10 mouse cellular contexts compared by ENCODE assay signal in the genomic region with DNA sequence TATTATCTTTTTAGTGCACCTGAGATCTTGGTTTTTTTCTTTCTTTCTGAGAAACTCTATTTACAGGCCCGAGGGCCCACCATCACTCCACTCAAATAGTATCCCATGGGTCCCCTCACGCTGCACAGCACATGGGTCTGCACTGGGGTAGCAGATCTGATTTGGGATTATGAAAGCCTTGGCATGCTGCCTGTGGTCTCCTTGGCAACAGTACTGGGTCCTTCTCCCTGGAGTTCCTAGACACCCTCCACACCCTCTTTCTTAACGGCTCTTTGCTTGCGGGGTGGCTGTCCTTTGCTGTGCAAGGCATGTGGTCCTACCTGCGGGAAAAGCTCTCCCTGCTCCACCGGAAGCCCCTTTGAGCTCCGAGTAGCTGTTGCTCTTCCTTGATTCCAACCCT. TPM values are rescaled to one million over a fixed set of nuclear protein-coding genes. Genes with fewer than 3 reads are reported as not detected.
A peak's percentile ranks its signal among the peaks of the same experiment; 100 is the strongest.
DNase-seq lines count a peak whose midpoint lies in the region; ATAC-seq and TF ChIP-seq lines count a peak whose summit lies in the region.
"Had no signal": no experiment of that assay in that cellular context is flagged by ENCODE, and none has a peak within 500 bp of the region (broad histone marks: within the 10 kb centered on the region; RNA-seq: fewer than 3 reads in every experiment).

No protein-coding gene starts in this region.

- no peak for TF ChIP-seq RAD21 in MEL (IDR thresholded peaks at IDR 0.05; ENCODE audit: low read depth, low read length)

- no peaks in the 10 kb centered on the region for H3K79me2 ChIP-seq in MEL (ENCODE audit: control insufficient read depth, insufficient read depth, low read length, poor library complexity)

- peaks cover 0 to 18% of the 10 kb centered on the region in 2 experiments for H3K4me1 ChIP-seq in MEL (ENCODE audit: control insufficient read depth in 1 of 2, insufficient read depth in 2 of 2, low read length in 2 of 2)
- peaks cover 11% of the 10 kb centered on the region for H3K4me1 ChIP-seq in embryonic facial prominence, embryonic 14.5 days (ENCODE audit: control insufficient read depth, insufficient read depth, low read length)
- H3K4me1 ChIP-seq in intestine, embryonic 16.5 days (ENCODE audit: control insufficient read depth, insufficient read depth, low read length) = peaks cover 8% of the 10 kb centered on the region
- H3K4me1 ChIP-seq in neural tube, embryonic 13.5 days (replicated peaks) = peaks cover 30% of the 10 kb centered on the region

- H3K4me3 ChIP-seq in MEL (ENCODE audit: control insufficient read depth in 1 of 2, insufficient read depth in 1 of 2, low read depth in 2 of 2, low read length in 2 of 2) = peak overlapping the region; percentile 21 to 45
- no peak overlapping the region for H3K4me3 ChIP-seq in embryonic facial prominence, embryonic 14.5 days (ENCODE audit: low read depth, low read length)
- H3K4me3 ChIP-seq in intestine, embryonic 16.5 days (ENCODE audit: low read length) = no peak overlapping the region
- H3K4me3 ChIP-seq in neural tube, embryonic 13.5 days = no peak overlapping the region
- H3K4me3 ChIP-seq: erythroblast, embryonic 14.5 days; limb, embryonic 15.5 days had no signal

- no peak overlapping the region for H3K27ac ChIP-seq in MEL (ENCODE audit: control insufficient read depth, low read depth, low read length)
- H3K27ac ChIP-seq in embryonic facial prominence, embryonic 14.5 days (replicated peaks; ENCODE audit: low read depth, low read length) = no peak overlapping the region
- no peak overlapping the region for H3K27ac ChIP-seq in intestine, embryonic 16.5 days (ENCODE audit: low read length)
- H3K27ac ChIP-seq in neural tube, embryonic 13.5 days (replicated peaks) = peak overlapping the region; percentile 62
- H3K27ac ChIP-seq: limb, embryonic 15.5 days had no signal

- ATAC-seq in embryonic facial prominence, embryonic 14.5 days (ENCODE audit: low read depth) = peak; percentile 73
- no peak for ATAC-seq in intestine, embryonic 16.5 days
- 0 out of 2 replicates have a peak, but pooled peaks have one; percentile 33 for ATAC-seq in neural tube, embryonic 13.5 days (ENCODE audit: low read depth)

- no peak for TF ChIP-seq CTCF in MEL (IDR thresholded peaks at IDR 0.05 in 2 of 3, conservative IDR thresholded peaks at IDR 0.05 in 1 of 3; ENCODE audit: control insufficient read depth in 1 of 3, insufficient read depth in 1 of 3, low read depth in 2 of 3, low read length in 3 of 3, poor library complexity in 1 of 3, severe bottlenecking in 1 of 3)

- peaks cover 0 to 16% of the 10 kb centered on the region in 2 experiments; a peak in 2 of 4 replicates for H3K36me3 ChIP-seq in MEL (ENCODE audit: control insufficient read depth in 1 of 2, insufficient read depth in 2 of 2, low read length in 2 of 2)
- H3K36me3 ChIP-seq in embryonic facial prominence, embryonic 14.5 days (ENCODE audit: control insufficient read depth, insufficient read depth, low read length) = no peaks in the 10 kb centered on the region
- H3K36me3 ChIP-seq in intestine, embryonic 16.5 days (ENCODE audit: control insufficient read depth, insufficient read depth, low read length) = no peaks in the 10 kb centered on the region
- no peaks in the 10 kb centered on the region; the same call in 1 of the 2 replicates for H3K36me3 ChIP-seq in neural tube, embryonic 13.5 days
- H3K36me3 ChIP-seq: limb, embryonic 15.5 days had no signal

- WGBS in embryonic facial prominence, embryonic 14.5 days = 41% methylated on average over 7 of the region's 7 CpGs
- WGBS in intestine, embryonic 16.5 days = 40% methylated on average over 7 of the region's 7 CpGs
- WGBS in neural tube, embryonic 13.5 days = 48% methylated on average over 7 of the region's 7 CpGs

- H3K4me2 ChIP-seq in embryonic facial prominence, embryonic 14.5 days (ENCODE audit: low read depth, low read length) = peak overlapping the region; percentile 40; the same call in 1 of the 2 replicates
- H3K4me2 ChIP-seq in intestine, embryonic 16.5 days (ENCODE audit: low read depth, low read length) = peak overlapping the region; percentile 43; the same call in 1 of the 2 replicates
- peak overlapping the region; percentile 27 for H3K4me2 ChIP-seq in neural tube, embryonic 13.5 days

- peaks cover 0 to 2% of the 10 kb centered on the region in 2 experiments; a peak in 2 of 4 replicates for H3K27me3 ChIP-seq in MEL (ENCODE audit: control insufficient read depth in 1 of 2, insufficient read depth in 2 of 2, low read length in 2 of 2)
- H3K27me3 ChIP-seq in embryonic facial prominence, embryonic 14.5 days (replicated peaks; ENCODE audit: control insufficient read depth, insufficient read depth, low read length) = no peaks in the 10 kb centered on the region
- H3K27me3 ChIP-seq in intestine, embryonic 16.5 days (replicated peaks; ENCODE audit: control insufficient read depth, insufficient read depth, low read length) = no peaks in the 10 kb centered on the region
- no peaks in the 10 kb centered on the region for H3K27me3 ChIP-seq in neural tube, embryonic 13.5 days
- H3K27me3 ChIP-seq: limb, embryonic 15.5 days had no signal

- TF ChIP-seq POLR2A in MEL (IDR thresholded peaks at IDR 0.05; ENCODE audit: control insufficient read depth in 1 of 2, insufficient read depth in 1 of 2, low read depth in 1 of 2, low read length in 2 of 2, poor library complexity in 1 of 2) = no peak

- no peak for TF ChIP-seq EP300 in MEL (IDR thresholded peaks at IDR 0.05; ENCODE audit: low read depth in 1 of 2, low read length in 2 of 2)

- peak overlapping the region; percentile 37 for H3K9ac ChIP-seq in MEL (ENCODE audit: control insufficient read depth, low read depth, low read length, poor library complexity, severe bottlenecking)
- H3K9ac ChIP-seq in embryonic facial prominence, embryonic 14.5 days (ENCODE audit: low read depth, low read length) = peak overlapping the region; percentile 15; the same call in 1 of the 2 replicates
- H3K9ac ChIP-seq in intestine, embryonic 16.5 days (ENCODE audit: low read depth, low read length) = 0 out of 2 replicates have a peak overlapping the region, but pooled peaks have one; percentile 40
- 0 out of 2 replicates have a peak overlapping the region, but pooled peaks have one; percentile 38 for H3K9ac ChIP-seq in neural tube, embryonic 13.5 days
- H3K9ac ChIP-seq: limb, embryonic 15.5 days had no signal

- no peaks in the 10 kb centered on the region for H3K9me3 ChIP-seq in MEL (replicated peaks; ENCODE audit: insufficient read depth, low read length)
- no peaks in the 10 kb centered on the region for H3K9me3 ChIP-seq in embryonic facial prominence, embryonic 14.5 days (ENCODE audit: control insufficient read depth, low read length)
- H3K9me3 ChIP-seq in intestine, embryonic 16.5 days (ENCODE audit: control insufficient read depth, low read length) = no peaks in the 10 kb centered on the region
- H3K9me3 ChIP-seq in neural tube, embryonic 13.5 days = no peaks in the 10 kb centered on the region
- H3K9me3 ChIP-seq: limb, embryonic 15.5 days had no signal

- DNase-seq in heart, adult 18-20 months = peak; percentile 25 to 34
- DNase-seq in heart, adult 8-10 months (ENCODE audit: low spot score) = no peak
- peak; percentile 55 for DNase-seq in MEL (ENCODE audit: low read depth, low spot score)
- peak; percentile 41 for DNase-seq in embryonic facial prominence, embryonic 14.5 days (ENCODE audit: low spot score)
- no peak for DNase-seq in Muller cell, postnatal 12 days (ENCODE audit: inconsistent ontology term)
- DNase-seq in testis, postnatal 10 days (ENCODE audit: low spot score) = no peak

TF ChIP-seq in MEL, 35 proteins besides CTCF, POLR2A, EP300 and RAD21:
- TF ChIP-seq MAZ (IDR thresholded peaks at IDR 0.05; ENCODE audit: low read depth, low read length) = no peak
- TF ChIP-seq MXI1 (IDR thresholded peaks at IDR 0.05; ENCODE audit: low read depth, low read length) = peak; percentile 53; the same call in 1 of the 2 replicates
- TF ChIP-seq POLR2AphosphoS5 (IDR thresholded peaks at IDR 0.05; ENCODE audit: borderline replicate concordance, low read depth, low read length) = no peak
- TF ChIP-seq MYC (IDR thresholded peaks at IDR 0.05; ENCODE audit: low read depth, low read length) = no peak
- no peak for TF ChIP-seq SMC3 (IDR thresholded peaks at IDR 0.05; ENCODE audit: low read depth, low read length)
- no peak for TF ChIP-seq POLR2AphosphoS2 (IDR thresholded peaks at IDR 0.05; ENCODE audit: low read length)
- no peak for TF ChIP-seq ZNF384 (IDR thresholded peaks at IDR 0.05; ENCODE audit: low read depth, low read length)
- TF ChIP-seq NRF1 (IDR thresholded peaks at IDR 0.05; ENCODE audit: insufficient read depth, low read depth, low read length, poor library complexity, severe bottlenecking) = no peak
- no peak for TF ChIP-seq E2F4 (IDR thresholded peaks at IDR 0.05; ENCODE audit: borderline replicate concordance, low read depth, low read length)

RNA-seq across cellular contexts. Expression of gene Ric8b, which starts 14.1 kb away (rescaled TPM):
- 10 to 100 TPM; 37.8 to 42.2 TPM for total RNA-seq in heart, adult 18-20 months (2021)
- 10 to 100 TPM; 39.8 to 44.8 (median 43.5) TPM for total RNA-seq in heart, adult 8-10 months (2022)
- 5.8 and 6.3 TPM in 2 replicates for total RNA-seq in MEL (2012; rRNA removed)
- polyA plus RNA-seq in MEL (2012; ENCODE audit: insufficient read depth in 1 of 2, insufficient read length in 2 of 2, low read depth in 1 of 2, low replicate concordance in 2 of 2, missing spikeins in 1 of 2) = 1 to 10 TPM in 1 of 2 experiments, not detected in 1; 8.6 TPM
- polyA plus RNA-seq in embryonic facial prominence, embryonic 14.5 days (2014; fragmentation: Nextera tagmentation; extraction: Ambion mirVana) = 17.7 and 20.7 TPM in 2 replicates
- polyA plus RNA-seq in intestine, embryonic 16.5 days (2015; fragmentation: Nextera tagmentation; extraction: Ambion mirVana) = 14.1 and 15.5 TPM in 2 replicates
- polyA plus RNA-seq in neural tube, embryonic 13.5 days (2015; fragmentation: Nextera tagmentation; extraction: Ambion mirVana) = 48.7 and 54.7 TPM in 2 replicates

Comparison
In these comparisons a context has a peak if more than half of its experiments do, and no peak if none do; other contexts are left out.
1. DNase-seq: peak in heart, adult 18-20 months (2 of 2), MEL (single experiment) and embryonic facial prominence, embryonic 14.5 days (single experiment); none in heart, adult 8-10 months (single experiment), Muller cell, postnatal 12 days (single experiment) and testis, postnatal 10 days (single experiment).
2. H3K4me3 ChIP-seq: peak in MEL (2 of 2); none in embryonic facial prominence, embryonic 14.5 days (single experiment), intestine, embryonic 16.5 days (single experiment) and neural tube, embryonic 13.5 days (single experiment).
3. Peak in every context shown above with its lines, with median percentiles within 50 percentile points of each other: H3K9ac ChIP-seq and H3K4me2 ChIP-seq.